Mouse (Mus musculus) hindbrain, postnatal 0 days (tissue): ENCODE measurements around the gene 4930407I10Rik. TPM values are rescaled to one million over a fixed set of nuclear protein-coding genes. Genes with fewer than 3 reads are reported as not detected.

Experiments
- ATAC-seq: fragments of 200-750 bp; cut with Nextera tagmentation; 2 replicates; pipeline ENCODE4 v1.8.0; 2017; ENCODE audit warnings: mild to moderate bottlenecking, moderate TSS enrichment, moderate library complexity
- DNase-seq: peaks from one replicate; pipeline ENCODE4 v3.0.0-alpha.2; 2015; ENCODE audit warnings: low spot score
- H3K27ac ChIP-seq: fragments of 300-500 bp; sonication (generic); 2 replicates; pipeline ENCODE4 v1.5.1; 2014; ENCODE audit warnings: mild to moderate bottlenecking
- H3K27me3 ChIP-seq: fragments of 300-500 bp; sonication (generic); 2 replicates; pipeline ENCODE4 v1.6.1; 2014; ENCODE audit warnings: low read length, mixed read lengths; ENCODE audit not compliant: insufficient read depth
- H3K36me3 ChIP-seq: fragments of 300-500 bp; sonication (generic); 2 replicates; pipeline ENCODE4 v1.6.1; 2014; ENCODE audit warnings: low read length, mixed read lengths; ENCODE audit not compliant: insufficient read depth
- H3K4me1 ChIP-seq: fragments of 300-500 bp; sonication (generic); 2 replicates; pipeline ENCODE4 v1.6.1; 2014; ENCODE audit warnings: antibody characterized with exemption, low read length, mixed read lengths; ENCODE audit not compliant: insufficient read depth
- H3K4me2 ChIP-seq: fragments of 300-500 bp; sonication (generic); 2 replicates; pipeline ENCODE4 v1.6.1; 2014; ENCODE audit warnings: low read depth, mild to moderate bottlenecking, low read length, moderate library complexity, mixed read lengths
- H3K4me3 ChIP-seq: fragments of 300-500 bp; sonication (generic); 2 replicates; pipeline ENCODE4 v1.5.1; 2014; ENCODE audit warnings: low read length
- H3K9ac ChIP-seq: fragments of 300-500 bp; sonication (generic); replicated peaks from 2 replicates; pipeline ENCODE4 v1.6.1; 2014; ENCODE audit warnings: mild to moderate bottlenecking, low read length, moderate library complexity, mixed read lengths
- H3K9me3 ChIP-seq: fragments of 300-500 bp; sonication (generic); 2 replicates; pipeline ENCODE4 v1.6.1; 2016; ENCODE audit warnings: low read length, mixed read lengths
- CTCF ChIP-seq: IDR thresholded peaks from 2 replicates; pipeline ENCODE4 v1.5.1; 2016; ENCODE audit warnings: antibody characterized with exemption, control low read depth, low read depth
- WGBS: fragments of 180-500 bp; shearing (Covaris S2); extraction: QIAGEN DNeasy Blood & Tissue Kit; methylation state at CpG from one replicate; pipeline ENCODE4 v1.1.7; 2014; 5-methylcytosine and 5-hydroxymethylcytosine counted together
- polyA plus RNA-seq: library from polyadenylated mRNA; unstranded; fragments of >200 nt; fragmentation: Nextera tagmentation; extraction: Ambion mirVana; gene quantifications from 2 replicates; pipeline ENCODE4 v1.2.1, GENCODE M21; 2015
- total RNA-seq: library from RNA; depleted of rRNA; stranded (reverse); fragments of >200 nt; gene quantifications from 2 replicates; pipeline ENCODE4 v1.2.3, GENCODE M21; 2014; rRNA removed

The 4930407I10Rik gene
- not detected in 2 replicates for total RNA-seq
- polyA plus RNA-seq = not detected in 2 replicates

- ATAC-seq (no peak), DNase-seq (no peak)
- Histone ChIP-seq H3K4me1 (no peaks in the 10 kb centered on the region), H3K9me3 (no peaks in the 10 kb centered on the region), H3K4me3 (no peak within 1 kb of the TSS), H3K9ac (no peak within 1 kb of the TSS), H3K27ac (no peak within 1 kb of the TSS), H3K27me3 (no peaks in the 10 kb centered on the region), H3K4me2 (no peak within 1 kb of the TSS), H3K36me3 (no peaks in the 10 kb centered on the region)
- no peak for TF ChIP-seq CTCF
- WGBS = 78% methylated on average over 1 of the region's 1 CpGs
Measured at GRCm38 (mm10) chr15:82058719-82059201, at the start of gene 4930407I10Rik. Gene 4930407I10Rik (plus strand): TSS chr15:82059151.

GRCm38 (mm10) chr15:82011947-82012346, 47.0 kb upstream of the 4930407I10Rik start:
- Histone ChIP-seq H3K9ac (no peak overlapping the region), H3K4me3 (no peak overlapping the region), H3K27ac (no peak overlapping the region), H3K9me3 (no peaks in the 10 kb centered on the region), H3K36me3 (no peaks in the 10 kb centered on the region), H3K4me1 (peaks cover 11% of the 10 kb centered on the region; the same call in 1 of the 2 replicates), H3K27me3 (no peaks in the 10 kb centered on the region), H3K4me2 (no peak overlapping the region)
- ATAC-seq (no peak), DNase-seq (no peak)
- TF ChIP-seq CTCF = no peak
- 86% methylated on average over 6 of the region's 6 CpGs for WGBS

- no peak for DNase-seq
- Histone ChIP-seq H3K9me3 (no peaks in the 10 kb centered on the region), H3K4me2 (peak overlapping the region; percentile 94), H3K9ac (peak overlapping the region; percentile 76), H3K4me1 (peaks cover 11% of the 10 kb centered on the region; the same call in 1 of the 2 replicates), H3K27me3 (no peaks in the 10 kb centered on the region), H3K4me3 (peak overlapping the region; percentile 92), H3K36me3 (no peaks in the 10 kb centered on the region; the same call in 1 of the 2 replicates), H3K27ac (peak overlapping the region; percentile 86; the same call in 1 of the 2 replicates)
- WGBS = 18% methylated on average over 9 of the region's 9 CpGs
- TF ChIP-seq CTCF = no peak
- ATAC-seq = no peak
Measured at GRCm38 (mm10) chr15:82014745-82015391, 44.1 kb upstream of the 4930407I10Rik start.

GRCm38 (mm10) chr15:82015392-82016100, 43.4 kb upstream of the 4930407I10Rik start:
- Histone ChIP-seq H3K9me3 (no peaks in the 10 kb centered on the region), H3K9ac (peak overlapping the region; percentile 76), H3K4me1 (peaks cover 11% of the 10 kb centered on the region; the same call in 1 of the 2 replicates), H3K4me3 (peak overlapping the region; percentile 92), H3K27ac (peak overlapping the region; percentile 86), H3K4me2 (peak overlapping the region; percentile 94), H3K36me3 (no peaks in the 10 kb centered on the region; the same call in 1 of the 2 replicates), H3K27me3 (no peaks in the 10 kb centered on the region)
- WGBS = 2% methylated on average over 39 of the region's 39 CpGs
- TF ChIP-seq CTCF = peak; percentile 52
- ATAC-seq (peak; percentile 19; the same call in 1 of the 2 replicates), DNase-seq (peak; percentile 41)

- peak; percentile 99 for DNase-seq
- no peaks in the 10 kb centered on the region for H3K27me3 ChIP-seq
- peak overlapping the region; percentile 76 for H3K9ac ChIP-seq
- H3K9me3 ChIP-seq = no peaks in the 10 kb centered on the region
- peak; percentile 60 for TF ChIP-seq CTCF
- no peaks in the 10 kb centered on the region; the same call in 1 of the 2 replicates for H3K36me3 ChIP-seq
- WGBS = 1% methylated on average over 53 of the region's 53 CpGs
- peaks cover 11% of the 10 kb centered on the region; the same call in 1 of the 2 replicates for H3K4me1 ChIP-seq
- ATAC-seq = peak; percentile 97
- peak overlapping the region; percentile 92 for H3K4me3 ChIP-seq
- peak overlapping the region; percentile 86 for H3K27ac ChIP-seq
- H3K4me2 ChIP-seq = peak overlapping the region; percentile 94
Measured at GRCm38 (mm10) chr15:82016101-82016808, 42.7 kb upstream of the 4930407I10Rik start.

GRCm38 (mm10) chr15:82016830-82017229, 42.1 kb upstream of the 4930407I10Rik start:
- no peak for DNase-seq
- TF ChIP-seq CTCF = no peak
- H3K9me3 ChIP-seq = no peaks in the 10 kb centered on the region
- peak overlapping the region; percentile 76 for H3K9ac ChIP-seq
- no peaks in the 10 kb centered on the region for H3K27me3 ChIP-seq
- WGBS = 24% methylated on average over 6 of the region's 6 CpGs
- H3K4me1 ChIP-seq = peaks cover 11% of the 10 kb centered on the region; the same call in 1 of the 2 replicates
- no peaks in the 10 kb centered on the region; the same call in 1 of the 2 replicates for H3K36me3 ChIP-seq
- no peak for ATAC-seq
- peak overlapping the region; percentile 94 for H3K4me2 ChIP-seq
- peak overlapping the region; percentile 92 for H3K4me3 ChIP-seq
- peak overlapping the region; percentile 80 for H3K27ac ChIP-seq
